Mouse (Mus musculus) CD4-positive helper T cell, adult 2 months (primary cell): ENCODE results near the gene Zfp872.
A peak's percentile ranks its signal among the peaks of the same experiment; 100 is the strongest.
"Not testable (repeated sequence)": the region's sequence is repeated elsewhere in the genome, so short reads cannot be mapped to it uniquely, and the experiment has no call there.

Source experiments
- DNase-seq: peaks from one replicate; pipeline ENCODE4 v3.0.0-alpha.2; 2012; ENCODE audit warnings: low read depth, missing footprints, low spot score

The Zfp872 gene

DNA sequence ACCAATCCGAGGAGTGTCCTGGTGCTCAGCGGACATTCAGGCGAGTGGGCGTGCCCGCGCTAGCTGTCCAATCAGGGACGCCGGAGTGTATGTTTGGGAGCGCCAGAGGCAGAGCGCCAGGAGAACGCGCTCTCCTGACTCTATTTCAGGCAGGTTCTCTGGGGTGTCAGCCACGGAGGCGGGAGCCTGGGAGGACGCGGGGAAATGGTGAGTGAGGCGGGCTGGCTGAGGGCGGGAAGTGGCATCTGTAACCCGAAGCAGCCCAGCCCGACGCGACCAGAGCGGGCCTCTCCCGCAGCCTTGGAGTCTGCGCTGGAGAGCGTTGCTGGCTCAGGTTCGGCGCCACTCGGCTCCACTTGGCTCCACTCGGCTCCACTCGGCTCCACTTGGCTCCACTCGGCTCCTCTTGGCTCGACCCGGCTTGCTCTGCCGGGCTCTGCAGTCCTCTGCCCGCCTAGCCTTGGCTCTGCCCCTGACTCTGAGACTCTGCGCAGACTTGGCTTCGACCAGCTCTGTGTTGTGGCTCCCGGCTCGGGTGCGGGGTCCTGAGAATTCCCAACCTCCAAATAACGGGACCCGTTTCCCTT, at the start of gene Zfp872:
Gene Zfp872, plus strand, starts transcription at position 66 of the 587 bp plus-strand sequence.
- no peak for DNase-seq

DNA sequence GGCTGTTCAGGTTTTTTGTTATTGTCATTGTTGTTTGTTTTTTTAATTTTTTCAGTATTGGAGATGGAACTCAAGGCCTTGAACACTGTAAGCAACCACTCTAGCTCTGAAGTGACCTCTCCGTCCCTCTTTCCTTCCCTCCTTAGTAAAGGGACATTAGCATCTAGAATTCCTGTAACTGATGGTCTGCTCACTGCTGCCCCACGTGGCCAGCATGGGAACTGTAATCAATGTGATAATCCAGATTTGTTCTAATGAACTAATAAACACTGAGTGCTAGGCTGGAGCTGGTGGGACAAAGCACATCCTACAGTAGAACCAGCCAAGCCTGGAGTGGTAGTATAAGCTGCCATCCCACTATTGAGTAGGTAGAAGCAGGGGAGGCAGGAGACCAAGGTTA, 49.4 kb upstream of the Zfp872 start:
- DNase-seq: peak; percentile 50

DNA sequence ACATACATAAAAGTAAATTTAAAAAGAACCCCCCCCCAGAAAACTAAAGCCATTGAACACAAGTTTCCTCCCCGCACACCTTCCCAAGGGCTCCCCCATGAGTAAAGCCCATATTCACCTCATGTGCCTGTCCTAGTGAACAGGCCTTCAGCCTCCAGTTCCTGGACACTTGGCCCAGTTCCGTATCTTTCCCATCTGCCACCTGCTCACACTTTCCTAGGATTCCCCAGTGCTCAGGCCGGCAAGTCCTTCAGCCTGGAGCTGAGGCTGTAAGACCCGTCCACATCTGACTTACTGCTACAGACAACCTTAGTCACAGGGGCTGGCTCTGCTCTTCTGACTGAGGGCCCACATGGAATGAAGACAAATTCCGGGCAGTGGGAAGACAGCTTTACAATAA, 48.1 kb upstream of the Zfp872 start:
- DNase-seq: no peak

DNA sequence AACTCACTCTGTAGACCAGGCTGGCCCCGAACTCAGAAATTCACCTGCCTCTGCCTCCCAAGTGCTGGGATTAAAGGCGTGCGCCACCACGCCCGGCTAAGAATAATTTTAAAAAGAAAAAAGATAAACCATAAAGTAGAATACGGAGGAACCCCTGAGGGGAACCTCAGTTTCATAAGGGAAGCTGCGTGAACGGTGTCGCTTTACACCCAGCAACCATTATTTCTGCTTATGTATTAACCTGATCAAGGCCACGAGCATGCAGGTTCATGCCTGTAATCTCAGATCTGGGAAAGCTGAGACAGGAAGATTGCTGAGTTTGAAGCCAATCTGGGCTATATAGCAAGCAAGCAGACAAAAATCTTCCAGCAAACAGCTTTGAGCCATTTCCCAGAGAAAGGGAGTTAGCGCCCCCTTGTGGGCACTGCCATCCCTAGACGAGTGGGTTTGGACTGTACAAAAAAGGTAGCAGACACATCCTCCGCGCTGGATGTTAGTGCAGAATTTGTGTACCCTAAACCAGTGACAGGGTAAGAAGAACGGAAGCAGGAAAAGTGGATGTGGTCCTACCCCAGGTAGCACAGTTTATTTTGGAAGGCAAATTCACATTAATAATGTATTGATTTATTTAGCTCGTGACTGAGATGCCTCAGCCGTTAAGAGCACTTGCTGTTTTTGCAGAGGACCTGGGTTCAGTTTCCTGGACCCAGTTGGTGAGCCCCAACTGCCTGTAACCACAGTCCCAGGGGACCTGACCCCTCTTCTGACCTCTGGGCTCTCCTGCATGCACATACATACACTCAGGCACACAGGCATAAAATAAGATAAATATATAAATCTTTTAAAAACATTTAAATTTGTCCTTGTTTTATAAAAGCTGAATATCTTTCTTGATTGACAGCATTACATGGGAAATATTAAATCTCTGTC, 44.5 kb upstream of the Zfp872 start:
- DNase-seq: peak; percentile 85

DNA sequence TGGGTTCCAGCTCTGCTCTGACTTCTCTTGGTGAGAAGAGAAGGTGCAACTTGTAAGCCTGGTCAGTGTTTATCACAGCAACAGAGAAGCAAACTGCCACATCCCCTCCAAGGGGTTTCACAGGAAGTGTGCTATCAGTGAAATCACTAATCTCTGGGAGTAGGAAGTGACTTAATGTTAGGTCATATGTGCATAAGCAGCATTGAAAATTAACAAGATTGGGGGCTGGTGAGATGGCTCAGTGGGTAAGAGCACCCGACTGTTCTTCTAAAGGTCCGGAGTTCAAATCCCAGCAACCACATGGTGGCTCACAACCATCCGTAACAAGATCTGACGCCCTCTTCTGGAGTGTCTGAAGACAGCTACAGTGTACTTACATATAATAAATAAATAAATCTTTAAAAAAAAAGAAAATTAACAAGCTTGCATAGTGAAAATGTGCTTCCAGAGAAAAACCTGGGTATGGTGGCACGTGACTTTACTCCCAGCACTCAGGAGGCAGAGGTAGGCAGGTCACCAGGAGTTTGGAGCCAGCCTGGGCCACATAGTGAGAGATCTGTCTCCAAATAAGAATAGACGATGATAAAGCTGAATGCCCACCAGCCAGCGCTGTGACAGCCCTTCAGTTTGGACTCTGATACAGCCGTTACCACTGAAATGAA, 43.5 kb upstream of the Zfp872 start:
- DNase-seq: no peak

DNA sequence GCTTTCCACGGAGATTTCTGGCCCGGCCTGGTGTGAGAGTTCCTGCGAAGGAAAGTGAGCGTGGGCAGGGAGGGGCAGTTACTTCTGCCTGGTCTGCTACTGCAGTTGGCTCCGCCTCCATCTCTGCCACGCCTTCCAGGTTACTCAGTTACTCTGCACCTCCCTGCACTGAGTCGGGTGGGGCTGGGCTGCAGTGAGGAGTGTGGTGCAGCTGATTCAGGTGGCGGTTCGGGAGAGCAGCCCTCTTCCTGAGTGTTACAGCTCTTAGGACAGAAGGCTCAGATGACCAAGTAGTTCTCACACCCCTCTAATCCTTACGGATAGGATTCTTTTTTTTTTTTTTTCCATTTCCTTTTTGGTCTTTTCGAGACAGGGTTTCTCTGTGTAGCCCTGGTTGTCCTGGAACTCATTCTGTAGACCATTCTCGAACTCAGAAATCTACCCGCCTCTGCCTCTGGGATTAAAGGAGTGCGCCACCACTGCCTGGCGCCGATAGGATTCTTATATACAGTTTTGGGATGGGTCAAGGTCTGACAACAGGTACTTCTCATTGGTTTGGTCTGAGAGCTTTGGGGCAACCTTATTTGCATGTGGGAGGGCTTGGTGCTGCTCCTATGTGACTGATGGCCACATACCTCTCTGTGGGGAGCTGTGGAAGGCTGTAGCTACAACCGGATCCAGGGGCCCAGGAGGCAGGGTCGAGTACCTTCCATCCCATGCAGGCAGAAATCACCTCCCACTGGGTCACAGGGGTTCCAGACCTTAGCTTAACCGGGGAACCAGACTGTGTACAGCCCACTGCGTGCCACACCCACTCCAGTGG, 38.3 kb upstream of the Zfp872 start:
- no peak for DNase-seq

DNA sequence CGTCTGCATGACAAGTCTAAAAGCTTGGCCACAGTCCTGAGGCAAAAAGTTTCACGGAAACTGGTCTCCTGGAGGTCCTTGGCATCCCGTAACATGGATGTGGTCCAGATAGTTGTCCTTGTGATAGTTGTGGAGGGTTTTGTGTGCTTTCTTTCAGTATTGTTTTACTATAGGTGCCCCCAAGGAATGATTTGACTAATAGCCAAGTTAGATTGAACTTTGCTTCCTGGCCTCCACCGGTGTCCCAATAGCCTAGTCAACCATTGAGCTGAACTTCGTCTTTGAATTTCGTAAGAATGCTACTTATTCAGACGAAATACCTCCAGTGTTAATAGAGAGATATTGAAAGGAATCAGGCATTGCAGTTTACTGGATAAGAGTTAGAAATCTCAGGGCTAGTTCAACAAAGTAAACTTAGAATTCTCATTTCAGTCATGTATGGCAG, 37.6 kb upstream of the Zfp872 start:
- not testable (repeated sequence) for DNase-seq

DNA sequence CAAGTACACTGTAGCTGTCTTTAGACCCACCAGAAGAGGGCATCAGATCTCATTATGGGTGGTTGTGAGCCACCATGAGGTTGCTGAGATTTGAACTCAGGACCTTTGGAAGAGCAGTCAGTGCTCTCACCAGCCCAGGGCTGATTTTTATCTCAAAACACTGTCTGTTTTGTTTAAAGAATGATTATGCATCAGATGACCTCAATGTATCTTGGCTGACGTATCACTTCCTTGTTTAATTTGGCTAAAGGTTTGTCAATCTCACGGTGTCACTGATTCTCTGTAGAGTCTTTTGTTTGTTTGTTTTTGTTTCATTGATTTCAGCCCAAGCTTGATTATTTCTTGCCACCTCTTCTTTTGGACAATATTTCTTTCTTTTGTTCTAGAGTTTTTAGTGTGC, 36.9 kb upstream of the Zfp872 start:
- DNase-seq: no peak

DNA sequence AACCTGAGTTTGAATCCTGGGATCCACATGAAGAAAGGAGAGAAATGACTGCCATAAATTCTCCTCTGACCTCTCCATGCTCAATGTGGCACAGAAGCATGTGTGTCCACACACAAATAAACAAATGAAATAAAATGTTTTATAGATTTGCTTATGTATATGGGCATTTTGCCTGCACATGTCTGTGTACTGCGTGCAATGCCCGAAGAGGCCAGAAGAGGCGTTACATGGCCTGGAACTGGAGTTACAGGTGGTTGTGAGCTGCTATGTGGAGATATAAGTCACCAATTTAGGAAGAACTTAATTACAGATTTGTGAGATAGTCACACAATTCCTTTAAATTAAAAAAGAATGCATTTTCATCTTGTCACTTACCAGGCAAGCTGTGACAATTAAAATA, 34.1 kb upstream of the Zfp872 start:
- no peak for DNase-seq

DNA sequence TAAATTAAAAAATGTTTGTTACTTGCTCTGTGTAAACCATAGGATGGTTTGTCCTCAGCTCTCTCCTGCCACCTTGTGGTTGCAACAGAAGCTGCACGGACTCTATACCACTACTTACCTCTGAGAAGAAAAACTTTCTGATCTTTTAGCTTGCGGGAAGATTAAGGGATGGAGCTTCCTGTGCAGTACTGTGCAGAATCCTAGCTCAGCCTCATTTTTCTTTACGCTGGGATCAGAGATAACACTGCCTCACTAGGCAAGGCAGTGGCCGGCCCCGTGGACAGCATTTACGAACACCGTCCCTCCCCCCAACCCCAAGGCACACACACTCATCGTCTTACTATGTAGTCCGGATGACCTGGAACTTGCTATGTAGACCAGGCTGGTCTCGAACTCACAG, 32.3 kb upstream of the Zfp872 start:
- DNase-seq: peak; percentile 84

DNA sequence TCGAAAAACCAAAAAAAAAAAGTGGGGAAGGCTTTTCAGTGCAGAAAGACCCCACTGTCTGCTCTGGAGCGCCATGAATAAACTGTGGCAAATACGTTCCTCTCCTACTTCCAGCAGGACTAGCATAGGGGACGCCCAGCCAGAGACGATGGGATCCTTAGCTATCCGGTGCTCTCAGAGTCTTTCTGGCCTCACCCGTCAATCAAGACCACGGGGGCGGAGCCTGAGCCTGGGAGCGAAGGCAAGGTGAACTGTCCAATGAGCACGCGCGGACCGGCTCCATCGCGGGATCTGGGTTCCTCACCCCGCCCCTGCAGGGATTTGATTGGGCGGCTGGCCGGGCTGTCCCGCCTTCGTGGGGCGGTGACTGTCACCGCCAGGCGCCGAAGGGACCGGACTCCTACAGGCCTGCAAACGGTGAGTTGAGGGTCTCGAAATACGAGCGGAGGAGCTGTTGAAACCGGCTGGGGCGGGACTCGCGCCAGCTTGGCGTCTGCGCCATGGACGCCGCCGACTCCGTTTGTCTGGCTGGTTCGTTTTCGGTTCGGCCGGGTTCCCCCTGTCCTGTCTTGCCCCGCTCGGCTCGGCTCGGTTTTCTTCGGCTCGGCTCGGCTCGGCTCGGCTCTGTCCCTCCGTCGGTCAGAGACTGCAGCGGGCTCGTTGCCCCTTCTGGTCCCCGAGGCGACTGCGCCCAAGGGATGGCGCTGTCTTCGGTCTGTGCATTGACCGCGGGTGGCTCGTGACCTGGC, 31.2 kb upstream of the Zfp872 start, which contains the start of gene Pigyl:
Gene Pigyl, plus strand, starts transcription at position 350 of the 749 bp plus-strand sequence.
- DNase-seq: peak; percentile 98

DNA sequence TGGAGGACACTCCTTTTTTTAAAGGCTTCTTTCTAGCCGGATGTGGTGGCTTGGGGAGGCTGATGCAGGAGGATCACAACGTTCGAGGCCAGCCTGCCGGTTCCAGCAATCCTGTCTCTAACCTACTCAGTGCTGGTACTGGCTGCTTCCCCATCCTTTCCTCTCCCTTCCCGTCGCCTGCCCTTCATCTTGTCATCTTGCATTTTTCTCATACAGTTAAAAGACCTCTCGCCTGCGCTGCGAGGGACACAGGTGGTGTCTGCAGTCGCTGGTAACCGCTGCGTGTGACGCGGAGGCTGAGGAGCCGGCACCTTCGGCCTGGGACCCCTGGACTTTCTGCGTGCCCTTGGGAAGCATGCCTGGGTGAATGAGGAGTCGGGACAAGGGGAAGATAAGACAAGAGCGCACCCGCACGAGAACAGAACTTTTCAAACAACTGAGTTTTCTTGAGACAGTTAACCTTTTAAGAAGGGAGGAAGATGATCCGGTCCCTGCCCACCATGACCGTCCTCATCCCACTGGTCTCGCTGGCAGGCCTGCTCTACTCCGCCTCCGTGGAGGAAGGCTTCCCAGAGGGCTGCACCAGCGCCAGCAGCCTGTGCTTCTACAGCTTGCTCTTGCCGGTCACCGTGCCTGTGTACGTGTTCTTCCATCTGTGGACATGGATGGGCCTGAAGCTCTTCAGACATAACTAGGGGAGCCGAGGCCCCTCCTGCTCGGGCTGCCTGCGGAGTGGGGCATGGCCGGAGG, 30.2 kb upstream of the Zfp872 start:
- DNase-seq: no peak

DNA sequence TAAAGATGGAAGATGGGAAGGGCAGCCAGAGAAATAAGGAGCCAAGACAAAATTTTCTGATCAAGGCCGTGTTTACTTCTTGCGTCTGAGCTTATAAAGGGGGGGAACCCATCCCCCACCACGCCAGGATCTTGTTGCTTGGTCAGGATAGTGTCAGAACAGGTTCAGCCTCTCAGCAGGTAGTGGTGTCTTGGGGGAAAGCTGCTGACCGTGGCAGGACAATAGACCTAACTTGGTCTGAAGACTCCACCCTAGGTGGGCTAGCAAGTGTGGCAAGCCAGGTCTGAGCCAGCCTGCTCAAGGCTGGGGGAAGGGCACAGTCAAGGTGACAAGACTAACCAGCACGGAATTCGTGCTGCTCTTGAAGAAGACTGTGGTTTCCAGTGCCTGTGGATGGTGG, 26.6 kb upstream of the Zfp872 start:
- DNase-seq: no peak

DNA sequence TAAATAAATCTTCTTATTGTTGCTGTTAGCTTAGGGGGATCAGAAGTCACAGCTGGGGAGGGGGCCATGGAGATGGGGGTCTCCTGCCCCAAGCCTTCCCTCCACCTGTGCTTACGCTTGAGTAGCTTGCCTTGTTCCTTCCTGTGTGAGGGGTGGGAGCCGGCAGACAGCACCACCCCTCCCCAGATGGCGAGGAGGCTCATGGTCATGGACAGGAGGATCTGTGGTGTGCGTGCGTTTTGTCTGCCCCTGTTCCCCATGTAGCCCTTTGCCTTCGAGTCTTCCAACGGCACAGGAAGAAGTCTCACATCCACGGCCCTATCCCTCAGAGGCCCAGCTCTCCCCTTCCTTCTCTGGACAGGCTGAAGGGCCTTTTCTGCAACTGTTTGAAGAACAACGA, 25.6 kb upstream of the Zfp872 start:
- no peak for DNase-seq

DNA sequence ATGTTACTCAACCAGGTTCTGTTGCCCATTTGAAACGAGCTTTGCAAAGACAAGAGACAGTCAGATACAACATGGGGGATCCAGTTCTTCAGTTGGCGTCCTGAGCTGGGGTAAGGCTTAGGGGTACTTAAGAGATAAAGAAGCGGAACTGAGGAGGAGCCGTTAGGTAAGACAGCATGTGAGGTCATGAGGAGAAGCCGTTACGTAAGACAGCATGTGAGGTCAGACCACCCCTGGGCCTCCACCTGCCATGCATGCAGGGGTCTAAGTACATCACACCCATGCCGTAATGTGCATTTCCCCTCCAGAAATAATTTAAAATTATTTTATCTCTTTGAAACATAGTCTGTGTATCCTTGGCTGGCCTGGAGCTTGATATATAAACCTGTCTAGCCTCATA, 25.0 kb upstream of the Zfp872 start:
- DNase-seq: no peak

DNA sequence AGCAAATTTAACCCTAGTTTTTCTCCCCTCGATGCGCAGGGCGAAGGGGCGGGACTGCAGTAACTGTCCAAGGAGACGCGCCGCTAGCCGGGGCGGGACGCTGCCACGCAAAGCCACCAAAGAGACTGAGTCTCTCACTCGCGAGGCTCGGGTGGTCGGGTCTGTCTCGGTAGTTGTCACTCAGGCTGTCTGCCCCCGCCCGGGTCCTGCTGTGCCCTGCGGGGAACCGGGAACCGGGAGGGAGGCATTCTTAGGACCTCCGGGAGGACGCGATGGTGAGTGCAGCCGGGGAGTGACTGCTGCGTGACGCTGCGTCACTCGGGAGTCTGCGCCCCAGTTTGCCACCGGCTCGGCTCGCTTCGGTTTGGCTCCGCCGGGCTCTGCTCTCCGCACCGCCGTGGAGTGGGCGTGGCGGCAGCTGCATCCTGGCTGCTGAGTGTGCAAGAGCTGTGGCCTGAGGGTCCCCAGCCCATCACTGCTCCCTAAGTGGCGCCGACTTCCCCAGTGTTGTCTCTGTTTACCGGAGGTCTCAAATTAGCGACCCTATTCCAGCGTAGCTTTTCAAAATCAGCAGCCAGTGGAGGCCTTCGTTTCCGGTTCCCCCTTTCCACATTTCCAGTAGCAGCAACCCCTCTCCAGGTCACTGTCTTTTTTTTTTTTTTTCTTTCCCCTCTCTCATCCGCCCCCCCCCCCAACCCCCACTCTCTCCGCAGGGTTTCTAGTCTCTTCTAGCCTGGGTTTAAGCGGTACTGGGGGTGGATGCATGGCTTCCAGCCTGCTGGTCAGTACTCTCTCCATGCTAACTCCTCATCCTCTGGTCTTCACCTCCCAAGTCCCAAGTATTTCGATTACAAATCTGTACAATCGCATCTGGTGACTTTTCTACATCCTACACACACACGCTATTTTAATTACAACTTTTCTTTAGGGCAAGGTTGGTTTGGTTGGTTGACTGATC, 22.9 kb upstream of the Zfp872 start:
- DNase-seq: peak; percentile 62

DNA sequence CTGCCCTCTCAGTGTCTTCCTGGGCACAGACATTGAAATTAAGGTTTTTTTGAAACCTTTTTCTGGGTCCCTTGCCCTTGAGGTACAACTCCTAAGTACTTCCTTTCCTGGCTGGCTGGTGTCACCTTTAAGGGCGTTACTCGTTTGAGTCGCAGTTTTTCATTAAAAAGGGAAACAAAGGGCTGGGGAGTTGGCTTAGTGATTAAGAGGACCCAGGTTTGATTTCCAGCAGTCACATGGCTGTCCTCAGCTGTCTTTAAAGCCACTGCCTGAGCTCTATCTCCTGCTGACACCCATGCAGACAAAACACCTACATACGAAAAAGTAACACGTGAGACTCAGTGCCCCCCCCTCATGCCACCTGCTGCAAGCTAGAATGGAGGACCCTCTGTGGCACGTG, 21.9 kb upstream of the Zfp872 start:
- DNase-seq: no peak

DNA sequence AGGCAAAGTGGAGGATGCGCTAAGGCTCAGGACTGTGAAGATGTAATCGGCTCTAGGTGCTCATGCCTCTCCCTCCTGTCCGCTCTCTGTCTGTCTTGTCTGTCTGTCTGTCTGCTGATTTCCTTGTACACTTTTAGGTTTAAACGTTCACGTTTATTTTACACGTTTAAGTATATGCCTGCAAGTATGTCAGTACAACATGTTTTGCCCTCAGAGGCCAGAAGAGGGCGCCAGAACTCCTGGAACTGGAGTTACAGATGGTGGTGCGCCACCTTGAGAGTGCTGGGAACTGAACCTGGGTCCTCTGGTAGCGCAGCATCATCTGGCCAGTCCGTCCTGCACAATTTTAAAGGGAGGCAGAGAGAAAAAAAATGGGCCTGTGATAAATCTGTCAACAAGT, 21.2 kb upstream of the Zfp872 start:
- no peak for DNase-seq

DNA sequence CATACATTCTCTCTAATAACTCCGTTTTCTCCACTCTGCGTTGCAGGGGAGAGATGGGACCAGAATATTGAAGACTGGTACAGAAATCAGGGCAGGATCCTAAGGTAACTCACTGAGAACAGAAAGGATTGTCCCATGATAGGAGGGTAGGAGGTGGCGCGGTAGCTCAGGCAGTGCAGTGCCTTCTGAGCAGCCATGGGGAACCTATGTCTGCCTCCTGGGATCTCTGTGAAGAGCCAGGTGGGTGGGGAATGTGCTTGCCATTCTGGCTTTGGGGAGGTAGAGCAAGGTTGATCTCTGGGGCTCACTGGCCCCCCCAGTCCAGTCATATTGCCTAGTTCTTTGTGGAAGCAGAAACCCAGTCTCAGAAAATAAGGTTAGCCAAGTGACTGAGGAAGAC, 20.1 kb upstream of the Zfp872 start:
- DNase-seq: no peak
